Mouse (Mus musculus) urinary bladder, postnatal 4 days (tissue): ENCODE data around the gene Ltbp3.

ENCODE experiments used
- DNase-seq, 2 experiments: peaks; one replicate each; pipeline ENCODE4 v3.0.0; 2021 to 2022; ENCODE audit warnings: low spot score in 2 of 2

Ltbp3 gene

DNA sequence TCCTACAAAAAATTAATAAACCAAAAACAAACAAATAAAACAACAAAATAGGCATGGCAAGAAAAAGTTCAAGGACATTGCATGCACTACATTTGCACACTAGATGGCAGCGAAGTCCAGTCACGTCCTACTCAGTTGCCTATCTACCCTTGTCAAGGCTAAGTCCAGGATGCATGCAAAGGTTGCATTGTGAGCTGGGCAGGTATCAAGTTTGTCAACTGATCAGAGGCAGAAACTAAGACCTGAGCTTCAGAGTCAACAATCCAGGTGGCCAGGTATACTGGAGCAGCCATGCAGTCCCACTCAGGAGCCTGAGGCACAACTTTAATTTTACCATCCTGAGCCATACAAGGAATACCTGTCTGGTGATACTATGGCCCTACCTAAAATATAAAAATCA is 52.4 kb downstream of the Ltbp3 start:
- peak in 1 of 2 experiments; percentile 16 for DNase-seq

DNA sequence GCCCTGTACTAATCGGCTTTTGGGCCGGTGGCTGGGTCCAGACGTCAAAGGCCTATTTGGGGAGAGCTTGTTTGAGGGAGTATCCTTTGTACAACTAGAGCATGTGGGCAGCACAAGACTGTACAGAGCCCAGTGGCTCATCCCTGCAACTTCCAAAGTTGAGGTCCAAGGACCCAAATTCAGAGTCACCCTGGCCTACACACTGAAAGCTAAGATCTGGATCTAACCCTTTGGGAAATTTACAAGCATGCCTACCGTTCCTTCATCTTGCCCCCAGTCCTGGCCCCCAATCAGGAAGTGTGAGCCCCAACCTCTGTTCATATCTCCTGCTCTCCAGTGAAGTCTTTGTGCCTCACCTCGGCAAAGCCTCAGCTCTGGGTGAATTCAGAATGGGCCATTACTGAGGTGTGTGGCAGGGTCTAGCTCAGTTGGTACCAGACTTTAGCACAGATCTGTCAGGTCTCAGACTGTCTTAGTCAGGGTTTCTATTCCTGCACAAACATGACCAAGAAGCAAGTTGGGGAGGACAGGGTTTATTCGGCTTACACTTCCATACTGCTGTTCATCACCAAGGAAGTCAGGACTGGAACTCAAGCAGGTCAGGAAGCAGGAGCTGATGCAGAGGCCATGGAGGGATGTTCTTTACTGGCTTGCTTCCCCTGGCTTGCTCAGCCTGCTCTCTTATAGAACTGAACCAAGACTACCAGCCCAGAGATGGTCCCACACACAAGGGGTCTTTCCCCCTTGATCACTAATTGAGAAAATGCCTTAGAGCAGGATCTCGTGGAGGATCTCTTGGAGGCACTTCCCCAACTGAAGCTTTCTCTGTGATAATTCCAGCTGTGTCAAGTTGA is 53.4 kb downstream of the Ltbp3 start:
- peak in 1 of 2 experiments; percentile 19 for DNase-seq

DNA sequence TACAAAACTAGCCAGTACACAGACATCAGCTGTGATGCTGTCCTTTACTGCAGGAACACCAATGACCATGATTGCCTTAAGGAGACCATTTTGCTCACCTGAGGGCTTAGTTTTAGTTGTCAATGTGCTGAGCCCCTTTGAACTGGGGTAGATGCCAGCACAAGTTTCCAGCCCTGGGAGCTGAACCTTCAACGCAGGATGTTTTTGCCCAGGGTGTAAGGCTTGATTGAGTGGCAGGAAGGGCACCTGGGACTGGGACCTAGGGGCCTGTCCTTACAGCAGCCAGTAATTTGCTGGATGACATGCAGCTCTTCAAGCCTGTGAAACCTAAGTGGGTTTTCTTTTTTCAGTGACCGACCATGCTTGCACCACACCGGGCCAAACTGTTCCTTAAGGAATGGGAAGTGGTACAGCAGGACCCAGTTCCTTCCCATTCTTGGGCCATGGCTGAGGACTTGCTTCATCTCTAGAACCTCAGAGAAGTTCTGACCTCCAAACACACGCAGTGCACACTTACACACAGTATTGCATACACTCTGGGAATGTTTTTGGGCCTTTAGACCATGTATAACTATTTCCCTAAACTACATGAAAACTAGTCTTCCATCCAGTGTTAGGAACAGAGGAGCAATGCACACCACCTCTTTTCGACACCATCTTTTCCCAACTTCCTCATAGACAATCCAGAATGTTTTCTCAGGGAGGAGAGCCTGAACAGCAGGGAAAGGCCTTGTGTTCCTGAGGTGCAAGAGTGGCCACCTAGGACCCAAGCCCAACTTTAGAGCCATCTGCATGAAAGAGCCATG is 54.3 kb downstream of the Ltbp3 start:
- peak in 1 of 2 experiments; percentile 27 for DNase-seq

DNA sequence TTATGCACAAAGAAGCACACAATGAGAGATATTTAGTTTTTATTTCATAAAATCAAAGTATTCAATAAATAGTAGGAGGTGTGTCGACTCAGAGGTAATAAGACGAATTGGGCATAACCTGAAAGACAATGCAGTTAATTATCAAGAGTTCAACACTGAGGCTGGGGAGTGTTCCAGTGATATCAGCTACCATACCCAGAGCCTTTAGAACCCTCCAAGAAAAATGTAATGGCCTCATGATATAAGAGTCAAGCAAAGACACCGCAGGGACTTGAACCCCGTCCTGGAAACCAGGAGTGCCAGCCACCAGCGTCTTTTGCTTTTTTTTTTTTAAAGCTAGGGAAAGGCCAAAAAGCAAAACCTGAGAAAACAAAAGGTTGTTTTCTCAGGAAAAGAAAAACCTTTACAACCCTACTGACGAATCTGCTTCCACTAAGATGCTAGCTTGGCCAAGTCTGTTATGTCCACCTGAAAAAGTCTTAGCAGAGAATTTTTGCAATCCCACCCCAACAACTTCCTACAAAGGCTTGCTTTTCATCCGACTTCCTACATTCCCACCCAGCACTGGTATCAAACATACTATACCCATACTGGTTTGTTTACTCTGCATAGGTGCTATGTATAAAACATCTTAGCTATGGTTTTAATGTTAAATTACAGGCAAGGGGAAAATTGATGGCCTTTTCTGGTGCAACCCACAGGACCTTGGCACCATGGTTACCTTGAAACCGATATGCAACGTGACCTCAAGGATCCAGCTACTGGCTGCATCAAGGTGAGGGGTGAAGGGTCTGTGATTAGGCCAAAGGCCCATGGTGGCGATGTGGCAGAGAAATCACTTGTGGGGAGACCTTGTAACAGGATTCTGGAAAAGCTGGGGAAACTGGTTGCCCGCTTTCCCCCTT is 55.2 kb downstream of the Ltbp3 start:
- DNase-seq: no peak

DNA sequence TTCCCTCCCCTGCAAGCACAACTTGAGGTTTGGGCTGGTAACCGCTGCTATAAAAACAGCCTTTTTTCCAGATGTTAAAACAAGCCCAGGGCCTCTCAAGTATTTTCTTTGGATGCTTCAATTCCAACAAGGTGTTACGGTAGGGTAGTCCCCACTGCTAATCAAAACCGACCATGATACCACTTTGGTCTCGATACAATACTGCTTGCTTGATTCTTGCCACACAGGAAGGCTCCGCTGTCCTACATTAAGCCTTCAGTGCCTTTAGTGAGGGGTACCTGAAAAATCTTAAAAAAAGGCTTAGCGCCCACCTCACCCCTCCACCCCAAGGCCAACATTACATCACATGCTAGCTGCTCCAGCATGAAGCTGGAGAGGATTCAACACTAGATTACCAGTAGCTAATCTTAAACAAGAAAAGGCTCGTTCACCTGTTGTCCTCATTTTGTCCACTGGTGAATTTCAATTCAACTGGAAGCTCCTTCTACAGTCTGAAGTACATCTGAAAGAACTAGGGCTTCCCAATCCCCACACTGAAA is 55.9 kb downstream of the Ltbp3 start:
- no peak for DNase-seq

DNA sequence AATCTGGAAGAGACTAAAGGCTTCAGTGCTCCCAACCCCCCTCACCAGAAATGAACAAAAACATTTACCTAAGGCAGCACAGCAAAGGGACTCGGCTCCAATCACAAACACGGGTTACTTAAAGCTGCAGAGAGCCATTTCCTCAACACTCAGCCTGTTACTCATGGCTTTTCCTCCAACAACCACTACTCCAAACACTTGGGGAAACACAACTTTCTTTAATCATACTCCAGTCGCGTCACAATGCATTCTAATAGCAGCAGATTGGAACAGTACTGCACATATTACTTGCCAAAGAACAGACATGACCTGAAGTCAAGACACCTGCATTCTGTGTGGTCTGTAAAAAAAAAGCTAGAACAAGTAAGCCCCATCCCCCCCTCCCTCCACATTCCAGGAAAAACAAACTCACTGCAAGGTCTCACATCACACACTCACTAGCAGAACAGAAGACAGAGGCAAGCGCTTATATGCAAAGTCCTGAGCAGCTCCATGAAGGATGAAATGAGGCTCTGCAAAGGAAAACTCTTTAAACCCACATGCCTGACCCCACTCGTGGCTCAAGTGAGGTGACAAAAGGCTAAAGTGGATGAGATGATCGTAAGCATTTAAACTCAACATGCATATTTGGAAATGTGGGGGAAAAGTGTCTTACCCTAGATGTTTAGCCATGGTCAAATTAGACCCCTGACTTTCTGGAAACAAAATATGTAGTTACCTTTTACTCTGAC is 56.8 kb downstream of the Ltbp3 start:
- no peak for DNase-seq

DNA sequence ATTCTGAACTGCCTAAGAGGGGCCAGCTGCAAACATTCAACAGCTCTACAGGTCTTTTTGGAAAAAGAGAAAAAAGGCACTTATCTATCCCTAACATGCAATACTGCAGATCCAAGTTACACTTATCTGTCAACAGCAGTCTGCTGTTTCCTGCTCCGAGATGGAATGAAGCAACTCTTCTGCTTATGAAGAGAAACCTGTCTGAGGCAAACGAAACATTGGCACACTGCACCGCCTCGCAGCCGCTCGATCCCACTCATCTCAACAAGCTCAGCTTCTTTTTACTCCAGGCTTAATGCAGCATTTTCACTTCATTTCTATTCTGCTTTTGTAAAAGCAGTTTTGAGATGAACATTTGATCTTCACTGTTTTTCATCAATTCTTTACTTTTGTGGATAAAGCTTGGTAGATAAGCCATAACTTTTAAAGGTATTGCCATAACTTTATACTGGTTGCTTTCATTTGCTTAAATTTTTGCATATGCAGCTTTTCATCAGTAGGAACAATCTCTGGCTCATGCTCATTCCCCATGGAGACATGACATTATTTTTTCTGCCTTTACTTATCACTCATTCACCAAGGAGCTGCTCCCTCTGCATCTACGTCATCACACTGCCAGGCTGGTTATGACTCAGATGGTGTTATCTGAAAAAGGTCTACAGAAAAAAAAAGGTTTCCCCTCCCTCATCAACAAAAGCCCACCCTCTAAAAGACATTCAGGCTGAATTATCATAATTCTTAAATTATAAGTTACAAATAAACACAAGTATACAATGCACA is 58.2 kb downstream of the Ltbp3 start:
- DNase-seq: no peak

DNA sequence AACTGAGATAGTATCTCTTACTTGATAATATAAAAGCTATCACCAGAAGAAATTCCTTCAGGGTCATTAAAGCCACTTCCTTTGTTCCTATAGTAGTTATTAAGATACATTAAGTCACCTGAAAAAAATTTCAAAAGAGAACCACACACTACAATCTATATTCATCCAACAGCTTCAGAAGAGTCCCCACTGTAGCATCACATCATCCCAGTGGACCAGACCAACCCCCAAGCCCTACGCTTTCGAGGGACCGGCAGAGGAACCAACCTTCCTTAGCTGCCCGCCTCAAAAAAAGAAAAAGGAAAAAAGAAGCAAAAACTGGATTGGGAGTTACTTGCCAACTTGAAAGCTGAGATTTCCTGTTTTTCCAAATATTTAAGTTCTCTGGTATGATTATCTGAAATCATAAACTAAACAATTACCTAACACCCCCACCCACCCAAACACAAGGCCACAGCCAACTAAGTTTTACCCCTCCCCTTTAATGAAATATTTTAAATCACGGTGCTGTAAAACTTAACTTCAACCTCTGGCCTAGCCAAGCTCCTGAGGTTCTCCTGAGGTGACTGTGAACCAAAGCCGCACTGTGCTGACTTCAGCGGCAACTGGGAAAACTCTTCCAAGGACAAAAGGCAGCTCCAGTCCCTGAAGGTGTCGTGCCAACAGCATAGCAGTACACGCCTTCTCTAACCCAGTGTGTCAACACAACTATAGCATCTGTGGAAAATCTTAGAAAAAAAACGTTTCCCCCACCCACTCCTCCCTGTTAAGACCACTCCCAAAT is 59.1 kb downstream of the Ltbp3 start:
- peak in 1 of 2 experiments; percentile 22 for DNase-seq

DNA sequence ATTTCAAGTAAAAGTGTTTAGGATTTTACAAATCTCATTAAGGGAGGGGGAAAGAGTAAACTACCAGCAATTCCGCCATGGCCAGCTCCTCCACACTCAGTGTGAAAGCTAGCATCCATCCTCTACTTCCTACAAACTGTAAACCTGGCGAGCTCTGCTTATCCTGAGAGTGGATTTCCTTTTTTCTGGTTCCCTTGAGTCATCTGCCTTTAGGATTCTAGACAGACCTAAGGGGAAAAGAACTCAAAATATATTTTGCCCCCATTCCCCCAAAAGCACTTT is 59.6 kb downstream of the Ltbp3 start:
- no peak for DNase-seq

DNA sequence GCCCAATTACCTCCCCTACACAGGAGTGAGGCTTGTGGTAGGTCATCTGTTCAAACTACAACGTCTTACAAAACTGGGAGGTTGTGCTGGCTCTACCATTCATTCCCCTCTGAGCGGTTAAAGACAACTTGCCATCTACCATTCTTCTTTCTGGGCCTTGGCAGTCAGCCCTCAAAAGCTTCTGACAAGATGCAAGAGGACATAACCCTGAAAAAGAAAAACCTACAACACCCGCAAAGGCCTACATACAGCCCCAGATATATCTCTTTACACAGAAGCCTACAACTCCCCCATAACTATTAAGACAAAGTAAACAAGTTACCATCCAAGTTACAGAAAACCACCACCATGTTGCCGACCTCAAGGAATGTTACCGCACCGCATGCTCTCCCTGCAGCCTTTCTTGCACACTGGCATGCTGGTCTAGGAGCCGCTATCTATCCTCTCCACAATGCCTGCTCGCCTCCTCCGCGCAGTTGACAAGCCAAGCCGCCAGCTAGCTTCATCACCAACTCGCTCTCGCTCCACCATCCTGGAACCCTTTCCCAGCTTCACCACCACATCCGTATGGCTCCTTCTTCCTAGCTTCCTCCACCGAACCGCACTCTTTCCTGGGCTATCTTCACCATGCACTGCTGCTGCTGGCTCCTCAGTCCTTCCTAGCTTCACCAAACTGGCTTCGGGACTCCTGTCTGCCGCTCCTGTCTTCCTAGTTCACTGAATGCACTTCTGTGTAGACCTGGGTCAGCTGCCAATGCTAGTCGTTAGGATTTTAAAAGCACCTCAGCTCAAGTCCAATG is 60.1 kb downstream of the Ltbp3 start:
- DNase-seq: no peak

DNA sequence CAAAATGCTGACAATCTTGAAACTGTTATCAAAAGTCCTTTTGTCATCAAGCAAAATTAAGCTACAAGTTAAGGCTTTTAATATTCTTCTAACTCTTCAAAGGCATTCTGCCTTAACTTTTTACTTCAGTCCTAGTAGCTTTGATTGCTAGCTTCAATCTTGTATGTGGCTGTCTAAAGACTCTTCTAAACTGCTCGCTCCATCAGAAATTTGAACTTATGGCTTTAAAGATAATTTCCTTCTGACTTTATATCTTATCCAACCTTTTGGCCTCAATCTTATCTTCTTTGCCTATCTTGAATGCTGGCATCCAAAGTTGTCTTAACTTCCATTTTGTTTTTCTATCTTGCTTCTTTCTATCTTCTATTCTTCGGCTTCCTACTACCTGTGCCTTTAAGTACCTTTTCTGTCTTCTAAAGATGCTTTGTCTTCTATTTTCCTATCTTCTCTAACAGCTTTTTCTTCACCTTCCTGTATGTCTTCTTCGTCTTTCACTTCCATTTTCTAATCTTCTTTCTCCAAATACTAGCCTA is 60.8 kb downstream of the Ltbp3 start:
- DNase-seq: no peak

DNA sequence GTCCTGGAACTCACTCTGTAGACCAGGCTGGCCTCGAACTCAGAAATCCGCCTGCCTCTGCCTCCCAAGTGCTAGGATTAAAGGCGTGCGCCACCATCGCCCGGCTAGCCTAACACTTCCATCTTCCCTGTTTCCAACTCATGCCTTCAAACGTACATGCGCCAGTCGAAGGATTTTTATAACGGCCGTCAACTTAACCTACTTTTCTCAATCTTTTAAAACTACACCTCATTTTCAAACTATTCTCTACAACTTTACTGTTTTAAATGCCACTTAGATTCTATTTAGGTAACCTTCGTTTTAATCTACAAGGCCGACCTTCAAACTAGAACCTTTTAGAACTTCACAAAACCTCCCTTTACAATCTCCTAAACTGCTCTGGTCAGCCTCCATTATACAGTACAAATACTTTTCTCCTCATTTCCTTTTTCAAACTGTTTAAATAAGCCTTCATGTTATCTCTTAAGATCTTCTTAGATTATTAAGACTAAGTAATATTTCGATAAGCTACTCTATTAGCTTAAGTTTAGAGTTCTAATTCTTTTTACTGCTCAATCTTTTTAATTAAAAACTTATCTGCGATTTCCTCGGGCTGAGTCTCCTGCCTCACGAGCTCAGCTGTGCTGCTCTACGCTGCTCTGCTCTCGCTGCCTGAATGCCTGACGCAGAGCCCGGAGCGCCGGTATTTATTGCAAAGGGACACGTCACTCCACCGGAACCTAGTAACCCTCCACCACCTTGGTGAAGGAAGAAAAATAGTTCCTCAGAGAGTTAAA is 61.5 kb downstream of the Ltbp3 start:
- DNase-seq: peak; percentile 90 to 98

DNA sequence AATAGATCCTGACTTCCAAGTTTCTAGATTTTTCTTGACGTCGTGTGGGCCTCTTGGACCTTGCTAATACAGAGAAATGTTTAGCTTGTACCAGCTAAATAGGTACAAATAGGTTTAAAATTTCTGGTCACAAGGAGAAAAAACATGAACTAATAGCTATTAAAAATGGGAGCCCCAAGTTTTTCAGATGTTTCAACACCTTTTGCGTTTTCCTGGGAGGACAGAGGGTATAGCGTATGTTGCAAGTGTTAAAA is 62.0 kb downstream of the Ltbp3 start:
- DNase-seq: no peak

DNA sequence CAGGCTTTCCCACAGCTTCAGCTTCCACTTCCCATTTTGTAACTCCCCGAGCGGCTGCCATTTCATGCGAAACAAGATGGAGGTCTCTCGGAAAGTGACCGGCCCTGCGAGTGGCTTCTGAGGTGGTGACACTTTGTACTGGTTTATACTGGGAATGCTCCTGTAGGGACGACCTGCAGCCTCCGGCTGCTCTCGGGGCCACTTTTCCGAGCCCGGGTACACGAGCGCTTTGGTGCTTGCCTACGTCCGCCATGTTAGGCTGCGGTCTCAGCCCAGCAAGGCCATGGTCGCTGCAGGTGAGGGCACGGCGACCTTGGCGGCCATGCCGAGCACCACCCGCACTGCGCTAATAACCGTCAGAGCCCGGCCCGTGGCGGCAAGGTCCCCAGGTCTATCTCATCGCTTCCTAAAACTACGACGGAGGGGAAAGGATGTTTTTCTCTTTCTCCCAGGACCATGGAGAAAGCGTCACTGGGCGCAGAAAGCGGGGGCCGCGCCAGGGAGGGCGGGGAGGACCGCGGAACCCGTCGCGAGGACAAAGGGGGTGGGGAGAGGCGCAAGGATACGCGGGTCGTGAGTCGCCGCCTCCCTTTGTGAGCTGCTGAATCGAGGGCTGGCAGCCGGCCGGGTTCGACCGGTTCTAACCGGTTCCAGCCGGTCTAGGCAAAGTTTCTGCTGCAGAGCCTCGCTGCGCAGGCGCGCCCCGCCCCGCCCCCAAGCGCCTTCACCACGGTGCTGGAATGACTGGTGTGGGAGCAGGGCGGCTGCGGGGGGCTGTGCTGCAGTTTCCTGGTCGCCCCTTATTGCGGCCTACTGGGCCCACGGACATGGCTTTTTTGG is 62.6 kb downstream of the Ltbp3 start:
- DNase-seq: peak; percentile 99 to 100

DNA sequence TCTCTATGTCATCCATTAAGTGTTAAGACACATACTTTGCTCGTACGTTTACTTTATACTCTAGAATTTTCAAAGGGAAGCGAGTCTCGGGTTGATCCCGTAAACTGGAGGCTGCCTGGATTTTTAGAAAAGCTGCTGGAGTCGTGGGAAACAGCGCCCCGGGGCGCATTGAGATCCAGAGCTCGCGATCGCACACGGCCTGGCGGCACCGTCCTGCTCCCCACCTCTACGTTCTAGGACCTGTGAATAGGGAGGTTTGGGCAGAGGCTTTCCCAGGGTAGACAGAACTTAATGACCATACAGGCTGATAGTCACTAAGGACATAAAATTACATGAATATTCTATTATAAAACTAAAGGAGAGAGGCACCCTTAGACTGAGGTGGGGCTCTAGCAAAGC is 63.2 kb downstream of the Ltbp3 start:
- no peak for DNase-seq

DNA sequence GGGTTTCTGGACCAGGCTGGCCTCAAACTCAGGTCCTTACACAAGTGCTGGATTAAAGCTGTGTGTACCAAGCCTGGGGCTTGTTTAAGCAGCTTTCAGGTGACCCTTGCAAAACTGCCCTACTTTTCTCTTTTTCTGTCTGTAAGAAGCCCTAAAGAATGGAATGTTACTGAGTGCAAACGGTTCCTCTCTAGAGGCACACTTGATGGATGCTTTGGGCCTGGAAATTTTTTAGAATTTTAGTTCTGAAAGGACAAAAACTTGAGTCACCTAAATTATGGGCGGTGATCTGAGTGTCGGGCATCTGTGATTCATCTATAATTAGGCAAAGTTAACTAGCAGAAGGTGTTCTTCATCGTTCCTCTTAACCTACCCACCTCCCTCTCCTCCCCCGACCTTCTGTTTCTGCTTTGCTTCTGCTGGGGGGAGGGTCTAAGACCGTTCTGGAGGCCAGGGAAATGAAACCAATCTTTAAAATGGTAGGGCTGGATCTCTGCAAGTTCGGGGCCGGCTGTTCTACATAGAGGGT is 63.7 kb downstream of the Ltbp3 start:
- no peak for DNase-seq
